Mouse (Mus musculus) forebrain, postnatal 0 days (tissue): ENCODE results near the gene Ifit2. TPM values are rescaled to one million over a fixed set of nuclear protein-coding genes. Genes with fewer than 3 reads are reported as not detected.

Experiments
- ATAC-seq: fragments of 200-750 bp; cut with Nextera tagmentation; 2 replicates; pipeline ENCODE4 v1.8.0; 2017; ENCODE audit warnings: mild to moderate bottlenecking, moderate library complexity
- DNase-seq: peaks from one replicate; pipeline ENCODE4 v3.0.0-alpha.2; 2015
- H3K27ac ChIP-seq: fragments of 300-500 bp; sonication (generic); 2 replicates; pipeline ENCODE4 v1.5.1; 2014; ENCODE audit warnings: low read depth, mild to moderate bottlenecking, antibody characterized with exemption, low read length, moderate library complexity, mixed read lengths
- H3K27me3 ChIP-seq: fragments of 300-500 bp; sonication (generic); 2 replicates; pipeline ENCODE4 v1.6.1; 2014; ENCODE audit warnings: mild to moderate bottlenecking, low read length, mixed read lengths; ENCODE audit not compliant: insufficient read depth
- H3K36me3 ChIP-seq: fragments of 300-500 bp; sonication (generic); 2 replicates; pipeline ENCODE4 v1.6.1; 2014; ENCODE audit warnings: mild to moderate bottlenecking, moderate library complexity; ENCODE audit not compliant: insufficient read depth
- H3K4me1 ChIP-seq: fragments of 300-500 bp; sonication (generic); 2 replicates; pipeline ENCODE4 v1.6.1; 2014; ENCODE audit warnings: antibody characterized with exemption; ENCODE audit not compliant: insufficient read depth
- H3K4me2 ChIP-seq: fragments of 300-500 bp; sonication (generic); 2 replicates; pipeline ENCODE4 v1.6.1; 2014; ENCODE audit warnings: low read depth, mild to moderate bottlenecking, moderate library complexity
- H3K4me3 ChIP-seq: fragments of 300-500 bp; sonication (generic); 2 replicates; pipeline ENCODE4 v1.5.1; 2014; ENCODE audit warnings: low read depth, low read length, mixed read lengths
- H3K9ac ChIP-seq: fragments of 300-500 bp; sonication (generic); 2 replicates; pipeline ENCODE4 v1.6.1; 2014; ENCODE audit warnings: mild to moderate bottlenecking
- H3K9me3 ChIP-seq: fragments of 300-500 bp; sonication (generic); 2 replicates; pipeline ENCODE4 v1.6.1; 2016; ENCODE audit warnings: low read length
- CTCF ChIP-seq: sonication (generic); IDR thresholded peaks from 2 replicates; pipeline ENCODE4 v1.5.1; 2016; ENCODE audit warnings: antibody characterized with exemption, control low read depth, low read depth
- WGBS: fragments of 180-500 bp; shearing (Covaris S2); extraction: QIAGEN DNeasy Blood & Tissue Kit; methylation state at CpG from one replicate; pipeline ENCODE4 v1.1.7; 2014; 5-methylcytosine and 5-hydroxymethylcytosine counted together
- polyA plus RNA-seq: library from polyadenylated mRNA; unstranded; fragments of >200 nt; fragmentation: Nextera tagmentation; extraction: Ambion mirVana; gene quantifications from 2 replicates; pipeline ENCODE4 v1.2.1, GENCODE M21; 2015
- total RNA-seq: library from RNA; depleted of rRNA; stranded (reverse); fragments of >200 nt; gene quantifications from 2 replicates; pipeline ENCODE4 v1.2.3, GENCODE M21; 2014

Gene Ifit2
- total and polyA plus RNA-seq, 2 experiments from 2014 or later = 8.0 to 11.1 TPM

DNA sequence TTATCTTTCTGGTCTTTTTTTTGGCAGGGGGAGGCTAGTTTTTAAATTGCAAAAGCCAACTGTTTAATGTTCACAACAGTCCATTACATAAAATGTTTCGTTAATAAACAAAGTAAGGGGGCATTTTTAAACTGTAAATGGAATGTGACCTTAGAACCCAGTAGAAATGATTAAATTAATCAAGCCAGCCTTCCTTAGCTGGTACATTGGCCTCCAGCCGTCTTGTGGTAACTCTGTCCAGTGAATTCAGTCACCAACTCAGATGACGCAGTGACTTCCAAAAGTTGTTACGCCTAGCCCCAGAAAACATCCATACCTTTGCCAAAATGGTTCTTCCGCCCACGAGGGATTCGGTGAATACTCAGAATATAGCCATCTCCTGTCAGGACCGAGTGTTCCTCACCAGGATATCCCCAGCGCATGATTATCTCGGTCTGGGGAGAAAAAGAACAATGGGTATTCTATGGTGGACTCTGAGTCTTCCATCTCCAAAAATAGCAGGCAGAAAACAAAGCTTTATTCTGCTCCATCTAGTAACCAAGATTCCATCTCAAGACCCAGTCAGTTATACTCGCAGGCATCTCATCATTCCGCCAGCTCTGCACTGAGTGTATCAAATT, 27.3 kb upstream of the Ifit2 start:
- Histone ChIP-seq H3K27ac (no peak overlapping the region), H3K4me2 (no peak overlapping the region), H3K9ac (no peak overlapping the region), H3K4me3 (no peak overlapping the region), H3K9me3 (no peaks in the 10 kb centered on the region), H3K4me1 (peaks cover 7% of the 10 kb centered on the region; the same call in 1 of the 2 replicates), H3K27me3 (no peaks in the 10 kb centered on the region), H3K36me3 (peaks cover 7% of the 10 kb centered on the region; the same call in 1 of the 2 replicates)
- TF ChIP-seq CTCF = no peak
- WGBS = 86% methylated on average over 12 of the region's 12 CpGs
- ATAC-seq = no peak
- no peak for DNase-seq

DNA sequence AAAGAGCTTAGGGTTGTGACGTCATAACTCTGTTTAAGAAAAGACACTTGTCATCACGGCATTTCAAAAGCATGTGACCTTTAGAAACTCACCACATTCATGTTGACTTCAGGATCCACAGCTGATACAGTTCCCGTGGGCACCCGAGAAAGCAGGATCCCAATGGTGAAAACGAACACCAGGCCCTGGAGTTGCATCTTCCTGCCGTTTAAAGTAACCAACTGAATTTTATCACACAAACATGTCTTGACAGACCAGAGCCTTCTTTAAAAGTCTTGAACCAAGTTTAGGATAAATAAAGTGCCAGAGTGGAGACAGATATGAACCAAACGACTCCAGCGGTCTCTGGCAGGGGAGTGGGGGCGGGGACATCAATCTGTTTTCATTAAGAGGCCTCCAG, 25.8 kb upstream of the Ifit2 start:
- no peak overlapping the region for H3K4me3 ChIP-seq
- no peaks in the 10 kb centered on the region for H3K27me3 ChIP-seq
- no peak overlapping the region for H3K9ac ChIP-seq
- no peak overlapping the region for H3K27ac ChIP-seq
- TF ChIP-seq CTCF = no peak
- ATAC-seq (no peak), DNase-seq (no peak)
- 79% methylated on average over 9 of the region's 9 CpGs for WGBS
- no peaks in the 10 kb centered on the region; the same call in 1 of the 2 replicates for H3K36me3 ChIP-seq
- H3K4me2 ChIP-seq = no peak overlapping the region
- peaks cover 7% of the 10 kb centered on the region; the same call in 1 of the 2 replicates for H3K4me1 ChIP-seq
- H3K9me3 ChIP-seq = no peaks in the 10 kb centered on the region

DNA sequence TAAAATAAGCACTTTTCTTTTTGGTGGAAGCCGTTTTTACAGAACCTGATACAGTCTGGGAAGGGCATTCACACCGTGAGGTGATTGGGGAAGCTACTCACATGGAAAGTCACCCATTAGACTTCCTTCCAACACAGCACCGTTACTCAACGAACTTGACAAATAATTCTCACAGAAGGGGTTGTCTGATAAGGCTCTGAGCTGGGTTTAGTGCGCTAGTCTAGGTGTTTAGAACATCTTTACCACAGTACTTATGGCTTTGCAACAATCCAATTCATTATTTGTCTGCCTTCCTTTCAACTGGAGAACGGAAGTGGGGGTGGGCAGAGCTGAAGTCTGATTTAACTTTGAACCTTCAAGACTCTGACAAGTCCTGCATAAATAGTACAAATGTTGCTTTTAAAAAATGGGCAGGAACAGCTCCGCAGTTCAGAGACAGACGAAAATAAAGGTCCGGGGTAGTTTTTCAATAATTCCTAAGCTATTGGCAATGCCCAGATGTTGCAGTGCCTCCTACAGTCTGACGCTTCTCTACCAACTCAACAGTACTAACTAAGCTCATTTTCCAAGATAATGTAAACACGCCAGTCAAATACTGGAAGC, 24.1 kb upstream of the Ifit2 start:
- DNase-seq (peak; percentile 7), ATAC-seq (peak; percentile 18; the same call in 1 of the 2 replicates)

DNA sequence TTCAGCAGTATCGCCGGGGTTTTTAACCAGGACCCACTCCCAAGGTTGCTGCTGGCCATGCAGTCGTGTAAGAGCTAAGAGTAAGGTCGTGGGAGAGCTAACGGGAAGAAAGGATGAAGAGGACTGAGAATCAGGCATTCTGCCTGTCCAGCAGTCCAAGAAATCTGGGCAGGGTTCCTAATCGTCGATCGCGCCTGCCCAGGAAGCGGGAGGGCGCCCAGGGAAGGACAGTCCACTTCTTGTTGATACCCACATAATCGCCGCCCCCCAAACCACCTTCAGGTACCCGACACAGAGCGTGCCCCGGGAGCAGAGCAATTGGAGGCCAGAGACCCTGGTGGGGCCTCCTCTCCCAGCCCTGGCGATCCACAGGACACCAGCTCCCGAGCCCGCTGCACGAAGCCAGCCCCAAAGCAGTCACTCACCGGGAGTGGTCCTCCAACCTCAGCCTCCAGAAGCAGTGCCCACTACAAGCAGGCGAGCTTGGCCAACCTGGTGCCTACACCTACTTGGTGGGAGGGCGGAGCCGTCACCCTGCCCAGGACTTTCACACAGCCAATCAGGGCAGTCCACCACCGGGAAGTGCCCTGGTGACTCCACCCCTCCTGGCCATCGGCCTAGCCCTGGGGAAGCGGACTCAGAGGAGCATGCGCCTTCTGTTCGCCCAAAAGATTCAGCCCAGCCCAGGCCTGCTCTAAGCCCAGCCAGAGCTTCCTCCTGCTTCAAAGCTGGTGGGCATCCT, 23.4 kb upstream of the Ifit2 start, which contains the start of gene Lipa:
Lipa (minus strand) TSS at position 534 of the 742 bp plus-strand sequence.
- DNase-seq = peak; percentile 87
- H3K4me1 ChIP-seq = peaks cover 7% of the 10 kb centered on the region; the same call in 1 of the 2 replicates
- H3K27me3 ChIP-seq = no peaks in the 10 kb centered on the region
- no peaks in the 10 kb centered on the region for H3K36me3 ChIP-seq
- peak within 1 kb of the TSS; percentile 50 for H3K4me3 ChIP-seq
- H3K9me3 ChIP-seq = no peaks in the 10 kb centered on the region
- TF ChIP-seq CTCF = no peak
- H3K27ac ChIP-seq = peak within 1 kb of the TSS; percentile 47
- H3K4me2 ChIP-seq = peak within 1 kb of the TSS; percentile 78
- WGBS = 1% methylated on average over 29 of the region's 29 CpGs
- peak; percentile 99 for ATAC-seq
- H3K9ac ChIP-seq = peak within 1 kb of the TSS; percentile 51

More for the DNA sequence above, 24.1 kb upstream of the Ifit2 start:
- peak overlapping the region; percentile 47; the same call in 1 of the 2 replicates for H3K27ac ChIP-seq
- H3K27me3 ChIP-seq = no peaks in the 10 kb centered on the region
- WGBS = 32% methylated on average over 11 of the region's 11 CpGs
- H3K36me3 ChIP-seq = no peaks in the 10 kb centered on the region; the same call in 1 of the 2 replicates
- peaks cover 7% of the 10 kb centered on the region; the same call in 1 of the 2 replicates for H3K4me1 ChIP-seq
- peak overlapping the region; percentile 78 for H3K4me2 ChIP-seq
- TF ChIP-seq CTCF = peak; percentile 32; the same call in 1 of the 2 replicates
- H3K4me3 ChIP-seq = peak overlapping the region; percentile 50
- peak overlapping the region; percentile 51 for H3K9ac ChIP-seq
- no peaks in the 10 kb centered on the region for H3K9me3 ChIP-seq

DNA sequence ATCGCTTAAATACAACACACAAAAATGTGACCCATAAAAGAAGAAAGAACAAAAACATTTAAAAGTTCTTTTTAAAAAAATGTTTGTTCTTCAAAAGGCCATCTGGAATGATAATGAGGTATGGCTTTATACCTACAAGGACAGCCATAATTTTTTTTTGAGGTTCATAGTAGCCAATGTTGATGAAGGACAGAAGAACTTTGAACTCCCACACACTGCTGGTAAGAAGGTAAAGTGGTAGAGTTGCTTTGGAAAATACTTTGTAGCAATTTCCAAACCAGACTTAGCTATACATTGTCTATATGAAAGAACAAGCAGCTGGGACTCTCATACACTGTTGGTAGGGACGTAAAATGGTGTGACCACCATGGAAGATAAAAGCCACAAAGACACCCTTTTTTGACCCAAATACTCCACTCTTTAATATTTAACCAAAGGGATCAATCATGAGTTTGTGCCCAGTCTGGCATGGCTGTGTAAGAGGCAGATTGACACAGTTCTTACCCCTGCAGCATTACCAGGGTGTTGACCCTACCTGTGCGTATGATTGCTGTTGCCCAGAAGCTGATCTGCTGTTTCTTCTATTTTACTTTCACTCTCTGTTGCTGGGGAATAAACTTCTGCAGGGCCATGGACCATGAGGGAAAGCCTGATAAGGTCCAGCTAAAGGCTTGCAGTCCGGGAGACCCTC, 18.3 kb upstream of the Ifit2 start:
- H3K36me3 ChIP-seq = no peaks in the 10 kb centered on the region
- no peak overlapping the region for H3K4me2 ChIP-seq
- 96% methylated on average over 4 of the region's 4 CpGs for WGBS
- H3K4me3 ChIP-seq = no peak overlapping the region
- no peak for TF ChIP-seq CTCF
- no peaks in the 10 kb centered on the region for H3K4me1 ChIP-seq
- ATAC-seq (no peak), DNase-seq (no peak)
- H3K27me3 ChIP-seq = no peaks in the 10 kb centered on the region
- H3K27ac ChIP-seq = no peak overlapping the region
- no peak overlapping the region for H3K9ac ChIP-seq
- H3K9me3 ChIP-seq = no peaks in the 10 kb centered on the region

DNA sequence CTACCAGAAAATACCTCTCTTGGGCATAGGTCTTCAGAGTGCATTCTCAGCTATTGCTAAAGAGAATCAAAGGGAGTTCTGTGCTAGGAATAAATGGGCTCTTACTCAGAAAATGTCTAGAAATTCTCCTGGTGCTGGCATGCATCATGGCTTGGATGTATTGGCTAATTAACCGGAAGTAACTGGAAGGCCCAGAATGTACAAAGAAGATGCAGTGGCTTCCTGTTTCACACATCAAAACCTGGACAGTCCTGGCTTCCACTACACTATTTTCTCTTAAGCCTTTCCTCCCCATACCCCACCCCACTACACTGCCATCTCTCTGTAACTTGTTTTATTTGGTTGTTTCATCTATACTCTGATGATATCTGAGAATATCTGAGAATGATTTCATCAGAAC, 11.1 kb upstream of the Ifit2 start:
- Histone ChIP-seq H3K27me3 (no peaks in the 10 kb centered on the region), H3K9ac (no peak overlapping the region), H3K4me2 (no peak overlapping the region), H3K4me3 (no peak overlapping the region), H3K36me3 (no peaks in the 10 kb centered on the region), H3K27ac (no peak overlapping the region), H3K4me1 (no peaks in the 10 kb centered on the region), H3K9me3 (no peaks in the 10 kb centered on the region)
- no peak for TF ChIP-seq CTCF
- 78% methylated on average over 1 of the region's 1 CpGs for WGBS
- DNase-seq = no peak
- no peak for ATAC-seq
